Mouse (Mus musculus) hindbrain, embryonic 16.5 days (tissue): ENCODE measurements around the gene Tnni2. TPM values are rescaled to one million over a fixed set of nuclear protein-coding genes. Genes with fewer than 3 reads are reported as not detected.

Experiments used
- ATAC-seq: fragments of 200-750 bp; cut with Nextera tagmentation; 2 replicates; pipeline ENCODE4 v1.8.0; 2017; ENCODE audit warnings: moderate TSS enrichment, moderate library complexity
- H3K27ac ChIP-seq: fragments of 300-500 bp; sonication (generic); 2 replicates; pipeline ENCODE4 v1.5.1; 2014; ENCODE audit warnings: low read depth, mild to moderate bottlenecking, control low read depth, low read length, moderate library complexity
- H3K27me3 ChIP-seq: fragments of 300-500 bp; sonication (generic); replicated peaks from 2 replicates; pipeline ENCODE4 v1.6.1; 2014; ENCODE audit warnings: low read length; ENCODE audit not compliant: control insufficient read depth, insufficient read depth
- H3K36me3 ChIP-seq: fragments of 300-500 bp; sonication (generic); 2 replicates; pipeline ENCODE4 v1.6.1; 2014; ENCODE audit warnings: mild to moderate bottlenecking, low read length, moderate library complexity, mixed read lengths; ENCODE audit not compliant: control insufficient read depth, insufficient read depth
- H3K4me1 ChIP-seq: fragments of 300-500 bp; sonication (generic); 2 replicates; pipeline ENCODE4 v1.6.1; 2014; ENCODE audit warnings: low read depth, low read length; ENCODE audit not compliant: control insufficient read depth, insufficient read depth
- H3K4me2 ChIP-seq: fragments of 300-500 bp; sonication (generic); 2 replicates; pipeline ENCODE4 v1.6.1; 2014; ENCODE audit warnings: mild to moderate bottlenecking, low read length, control low read depth, moderate library complexity
- H3K4me3 ChIP-seq: fragments of 300-500 bp; sonication (generic); 2 replicates; pipeline ENCODE4 v1.5.1; 2014; ENCODE audit warnings: mild to moderate bottlenecking, low read length, control low read depth, moderate library complexity
- H3K9ac ChIP-seq: fragments of 300-500 bp; sonication (generic); 2 replicates; pipeline ENCODE4 v1.6.1; 2014; ENCODE audit warnings: low read depth, mild to moderate bottlenecking, control low read depth, low read length, moderate library complexity
- H3K9me3 ChIP-seq: fragments of 300-500 bp; sonication (generic); 2 replicates; pipeline ENCODE4 v1.6.1; 2014; ENCODE audit warnings: mild to moderate bottlenecking, low read length, moderate library complexity; ENCODE audit not compliant: control insufficient read depth
- WGBS: fragments of 180-500 bp; shearing (Covaris S2); extraction: QIAGEN DNeasy Blood & Tissue Kit; methylation state at CpG from one replicate; pipeline ENCODE4 v1.1.7; 2014; 5-methylcytosine and 5-hydroxymethylcytosine counted together
- polyA plus RNA-seq: library from polyadenylated mRNA; unstranded; fragments of >200 nt; fragmentation: Nextera tagmentation; extraction: Ambion mirVana; gene quantifications from 2 replicates; pipeline ENCODE4 v1.2.1, GENCODE M21; 2015

Tnni2 gene
- polyA plus RNA-seq, 1 experiment from 2014 or later = 2.0 TPM

GRCm38 (mm10) chr7:142419887-142420286, 21.7 kb upstream of the Tnni2 start:
- H3K4me2 ChIP-seq = no peak overlapping the region
- H3K9me3 ChIP-seq = peaks cover 2% of the 10 kb centered on the region; the same call in 1 of the 2 replicates
- no peak overlapping the region for H3K4me3 ChIP-seq
- H3K27ac ChIP-seq = no peak overlapping the region
- H3K36me3 ChIP-seq = no peaks in the 10 kb centered on the region
- no peak for ATAC-seq
- no peaks in the 10 kb centered on the region for H3K4me1 ChIP-seq
- no peaks in the 10 kb centered on the region for H3K27me3 ChIP-seq
- WGBS = 82% methylated on average over 5 of the region's 5 CpGs
- H3K9ac ChIP-seq = no peak overlapping the region

DNA sequence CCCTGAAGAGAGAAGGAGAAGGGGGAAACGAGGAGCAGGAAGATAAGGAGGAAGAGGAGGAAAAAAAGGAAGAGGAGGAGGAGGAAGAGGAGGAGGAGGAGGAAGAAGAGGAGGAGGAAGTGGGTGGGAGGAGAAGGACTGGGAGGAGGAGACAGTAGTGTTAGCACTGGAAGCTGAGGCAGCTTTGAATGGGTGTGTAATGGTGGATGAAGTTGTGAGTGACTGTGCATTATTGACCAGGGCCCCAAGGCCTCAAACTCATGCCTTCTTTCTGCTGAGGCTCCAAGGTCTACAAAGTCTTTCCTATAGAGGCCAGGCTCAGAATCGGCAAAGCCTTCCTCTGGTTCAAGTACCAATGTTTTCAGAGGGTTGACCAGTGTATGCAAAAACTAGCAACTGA, 19.8 kb upstream of the Tnni2 start:
- no peaks in the 10 kb centered on the region for H3K4me1 ChIP-seq
- H3K9me3 ChIP-seq = peaks cover 2% of the 10 kb centered on the region; the same call in 1 of the 2 replicates
- WGBS = 80% methylated on average over 2 of the region's 2 CpGs
- H3K9ac ChIP-seq = no peak overlapping the region
- H3K4me2 ChIP-seq = no peak overlapping the region
- ATAC-seq = no peak
- no peaks in the 10 kb centered on the region for H3K36me3 ChIP-seq
- no peak overlapping the region for H3K4me3 ChIP-seq
- no peak overlapping the region for H3K27ac ChIP-seq
- H3K27me3 ChIP-seq = no peaks in the 10 kb centered on the region

DNA sequence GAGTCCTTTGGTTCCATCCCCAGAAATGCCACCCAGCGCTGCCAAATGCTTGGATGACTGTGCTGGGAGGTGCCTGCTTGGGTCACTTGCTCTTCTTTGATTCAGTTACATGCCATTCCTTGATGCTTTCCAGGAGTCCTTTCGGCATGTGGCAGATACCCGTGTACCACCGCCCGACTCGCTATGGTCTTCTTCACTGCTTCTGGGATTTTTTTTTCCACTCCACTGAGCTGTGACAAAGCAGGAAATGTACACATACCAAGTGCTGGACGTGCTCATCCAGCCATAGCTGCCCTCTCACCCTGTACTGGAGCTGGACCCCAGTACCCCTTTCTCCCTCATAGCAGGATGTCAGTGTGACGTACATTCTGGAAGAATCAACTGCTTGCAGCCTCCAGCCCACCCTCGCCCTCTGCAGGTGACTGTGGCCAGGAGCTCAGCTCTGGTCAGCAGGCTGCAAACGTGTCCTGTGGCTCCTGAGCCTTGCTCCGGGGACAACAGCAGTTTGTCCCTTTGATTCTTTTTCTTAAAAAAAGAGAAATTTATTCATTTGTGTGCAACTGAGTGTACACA, 15.9 kb upstream of the Tnni2 start:
- Histone ChIP-seq H3K9ac (no peak overlapping the region), H3K4me3 (no peak overlapping the region), H3K4me2 (no peak overlapping the region), H3K9me3 (no peaks in the 10 kb centered on the region), H3K27ac (no peak overlapping the region), H3K36me3 (no peaks in the 10 kb centered on the region), H3K4me1 (peaks cover 7% of the 10 kb centered on the region), H3K27me3 (no peaks in the 10 kb centered on the region)
- WGBS = 54% methylated on average over 11 of the region's 11 CpGs
- no peak for ATAC-seq

DNA sequence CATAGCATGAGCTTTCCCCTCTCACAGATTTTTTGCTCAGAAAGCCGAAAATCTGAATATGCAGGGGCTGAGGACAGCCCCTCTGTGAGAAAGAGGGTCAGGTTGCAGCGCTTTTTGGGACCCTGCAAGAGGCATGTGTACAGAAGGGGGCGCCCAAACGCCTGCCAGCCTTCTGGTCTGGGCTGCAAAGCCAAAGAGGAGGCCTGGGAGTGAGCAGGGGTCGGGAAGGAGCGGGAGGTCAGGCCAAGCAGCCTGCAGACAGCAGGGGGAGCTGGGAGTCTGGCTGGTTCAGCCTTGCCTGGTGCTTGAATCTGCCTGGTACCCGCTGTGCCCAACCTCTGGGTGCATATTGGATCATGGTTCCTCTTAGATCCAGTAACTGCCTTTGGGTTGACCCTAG, 13.4 kb upstream of the Tnni2 start:
- 7% methylated on average over 7 of the region's 7 CpGs for WGBS
- no peaks in the 10 kb centered on the region for H3K27me3 ChIP-seq
- ATAC-seq = no peak
- peaks cover 7% of the 10 kb centered on the region for H3K4me1 ChIP-seq
- H3K36me3 ChIP-seq = no peaks in the 10 kb centered on the region
- H3K9ac ChIP-seq = no peak overlapping the region
- H3K9me3 ChIP-seq = no peaks in the 10 kb centered on the region
- no peak overlapping the region for H3K27ac ChIP-seq
- no peak overlapping the region for H3K4me2 ChIP-seq
- H3K4me3 ChIP-seq = no peak overlapping the region

GRCm38 (mm10) chr7:142430160-142430678, 11.4 kb upstream of the Tnni2 start:
- H3K4me1 ChIP-seq = peaks cover 7% of the 10 kb centered on the region
- H3K4me3 ChIP-seq = no peak overlapping the region
- no peaks in the 10 kb centered on the region for H3K36me3 ChIP-seq
- no peaks in the 10 kb centered on the region for H3K9me3 ChIP-seq
- H3K27me3 ChIP-seq = no peaks in the 10 kb centered on the region
- 25% methylated on average over 12 of the region's 12 CpGs for WGBS
- peak overlapping the region; percentile 1; the same call in 1 of the 2 replicates for H3K4me2 ChIP-seq
- no peak overlapping the region for H3K9ac ChIP-seq
- 0 out of 2 replicates have a peak overlapping the region, but pooled peaks have one; percentile 13 for H3K27ac ChIP-seq
- peak; percentile 84 for ATAC-seq

GRCm38 (mm10) chr7:142431106-142431505, 10.5 kb upstream of the Tnni2 start:
- H3K4me2 ChIP-seq = no peak overlapping the region
- H3K9me3 ChIP-seq = no peaks in the 10 kb centered on the region
- no peaks in the 10 kb centered on the region for H3K36me3 ChIP-seq
- WGBS = 78% methylated on average over 14 of the region's 14 CpGs
- no peak overlapping the region for H3K4me3 ChIP-seq
- H3K27me3 ChIP-seq = no peaks in the 10 kb centered on the region
- no peak overlapping the region for H3K27ac ChIP-seq
- H3K4me1 ChIP-seq = peaks cover 7% of the 10 kb centered on the region
- H3K9ac ChIP-seq = no peak overlapping the region
- ATAC-seq = no peak

DNA sequence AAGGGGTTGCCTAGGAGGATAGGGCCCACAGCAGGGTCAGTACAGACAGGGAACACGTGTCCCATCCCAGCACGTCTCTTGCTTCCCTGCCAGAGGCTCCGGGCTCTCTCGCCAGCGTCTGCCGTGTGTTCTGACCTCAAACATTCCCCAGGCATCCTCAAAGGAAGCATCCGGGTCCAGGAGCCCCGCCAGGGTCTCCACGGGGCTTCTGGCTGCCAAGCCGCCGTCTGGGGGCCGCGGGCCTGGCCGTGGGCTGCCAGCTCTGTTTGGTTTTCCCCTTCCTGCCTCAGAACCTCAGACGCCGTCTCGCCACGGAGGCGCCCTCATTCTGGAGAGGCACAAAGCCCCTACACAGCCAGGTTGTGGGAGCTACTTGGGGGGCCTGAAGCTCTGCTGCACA, 8.0 kb upstream of the Tnni2 start:
- H3K27ac ChIP-seq = no peak overlapping the region
- H3K36me3 ChIP-seq = no peaks in the 10 kb centered on the region
- H3K9ac ChIP-seq = no peak overlapping the region
- ATAC-seq = no peak
- 53% methylated on average over 19 of the region's 19 CpGs for WGBS
- H3K4me2 ChIP-seq = no peak overlapping the region
- H3K9me3 ChIP-seq = no peaks in the 10 kb centered on the region
- H3K27me3 ChIP-seq = no peaks in the 10 kb centered on the region
- peaks cover 7% of the 10 kb centered on the region for H3K4me1 ChIP-seq
- no peak overlapping the region for H3K4me3 ChIP-seq

GRCm38 (mm10) chr7:142434137-142434865, 7.3 kb upstream of the Tnni2 start, which contains the start of gene Syt8:
Gene Syt8, plus strand, starts transcription at chr7:142434850.
- H3K27me3 ChIP-seq = no peaks in the 10 kb centered on the region
- 86% methylated on average over 10 of the region's 10 CpGs for WGBS
- H3K9me3 ChIP-seq = no peaks in the 10 kb centered on the region
- no peak within 1 kb of the TSS for H3K4me2 ChIP-seq
- no peak within 1 kb of the TSS for H3K4me3 ChIP-seq
- no peak within 1 kb of the TSS for H3K27ac ChIP-seq
- H3K4me1 ChIP-seq = peaks cover 7% of the 10 kb centered on the region
- H3K9ac ChIP-seq = no peak within 1 kb of the TSS
- no peaks in the 10 kb centered on the region for H3K36me3 ChIP-seq
- ATAC-seq = no peak

DNA sequence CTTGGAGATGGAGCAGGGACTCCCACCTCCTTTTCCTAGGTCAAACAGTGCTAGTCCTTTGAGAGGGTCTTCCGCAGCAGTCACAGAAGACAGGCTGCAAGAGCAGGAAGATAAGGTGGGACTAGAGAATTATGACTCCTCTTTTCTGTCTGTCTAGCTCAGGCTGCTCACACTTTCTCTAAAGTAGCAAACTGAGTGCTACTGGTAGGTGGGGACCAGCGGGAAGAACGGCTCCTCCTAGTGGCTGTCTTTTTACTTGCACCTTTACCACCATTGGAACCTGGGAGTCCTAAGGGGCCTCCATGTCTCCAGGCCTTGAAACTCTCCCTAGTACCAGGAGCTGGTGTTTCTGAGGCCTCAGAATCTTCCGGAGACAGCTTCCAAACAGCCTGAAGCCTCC, 6.1 kb upstream of the Tnni2 start:
- Histone ChIP-seq H3K4me2 (no peak overlapping the region), H3K9me3 (no peaks in the 10 kb centered on the region), H3K9ac (no peak overlapping the region), H3K36me3 (no peaks in the 10 kb centered on the region), H3K4me1 (peaks cover 2% of the 10 kb centered on the region), H3K27me3 (no peaks in the 10 kb centered on the region), H3K4me3 (no peak overlapping the region), H3K27ac (no peak overlapping the region)
- ATAC-seq = no peak
- WGBS = 37% methylated on average over 4 of the region's 4 CpGs
